Mouse (Mus musculus) kidney, postnatal 0 days (tissue): ENCODE results near the gene Cops3. TPM values are rescaled to one million over a fixed set of nuclear protein-coding genes. Genes with fewer than 3 reads are reported as not detected.

ENCODE experiments used
- ATAC-seq: fragments of 200-750 bp; cut with Nextera tagmentation; replicated peaks from 2 replicates; pipeline ENCODE4 v1.8.0; 2017; ENCODE audit warnings: low read depth, moderate number of reproducible peaks, moderate TSS enrichment, moderate library complexity; ENCODE audit not compliant: low FRiP score
- DNase-seq: peaks from one replicate; pipeline ENCODE4 v3.0.0-alpha.2; 2016; ENCODE audit warnings: low spot score
- H3K27ac ChIP-seq: fragments of 300-500 bp; sonication (generic); 2 replicates; pipeline ENCODE4 v1.5.1; 2014; ENCODE audit warnings: mild to moderate bottlenecking
- H3K27me3 ChIP-seq: fragments of 300-500 bp; sonication (generic); 2 replicates; pipeline ENCODE4 v1.6.1; 2014; ENCODE audit warnings: low read length, mixed read lengths; ENCODE audit not compliant: insufficient read depth
- H3K36me3 ChIP-seq: fragments of 300-500 bp; sonication (generic); 2 replicates; pipeline ENCODE4 v1.6.1; 2014; ENCODE audit warnings: low read length, mixed read lengths; ENCODE audit not compliant: insufficient read depth
- H3K4me1 ChIP-seq: fragments of 300-500 bp; sonication (generic); replicated peaks from 2 replicates; pipeline ENCODE4 v1.6.1; 2014; ENCODE audit warnings: antibody characterized with exemption, low read length, mixed read lengths; ENCODE audit not compliant: insufficient read depth
- H3K4me2 ChIP-seq: fragments of 300-500 bp; sonication (generic); 2 replicates; pipeline ENCODE4 v1.6.1; 2014; ENCODE audit warnings: mild to moderate bottlenecking, low read length, moderate library complexity, mixed read lengths
- H3K4me3 ChIP-seq: fragments of 300-500 bp; sonication (generic); replicated peaks from 2 replicates; pipeline ENCODE4 v1.5.1; 2014; ENCODE audit warnings: low read depth, low read length
- H3K9ac ChIP-seq: fragments of 300-500 bp; sonication (generic); 2 replicates; pipeline ENCODE4 v1.6.1; 2014; ENCODE audit warnings: low read depth, low read length
- H3K9me3 ChIP-seq: fragments of 300-500 bp; sonication (generic); replicated peaks from 2 replicates; pipeline ENCODE4 v1.6.1; 2016; ENCODE audit warnings: low read length, inconsistent platforms, mixed read lengths
- CTCF ChIP-seq: IDR thresholded peaks from 2 replicates; pipeline ENCODE4 v1.5.1; 2016; ENCODE audit warnings: antibody characterized with exemption, low read depth, mild to moderate bottlenecking, moderate library complexity
- WGBS: fragments of 180-500 bp; shearing (Covaris S2); extraction: QIAGEN DNeasy Blood & Tissue Kit; methylation state at CpG from one replicate; pipeline ENCODE4 v1.1.7; 2014; 5-methylcytosine and 5-hydroxymethylcytosine counted together
- polyA plus RNA-seq: library from polyadenylated mRNA; unstranded; fragments of >200 nt; fragmentation: Nextera tagmentation; extraction: Ambion mirVana; gene quantifications from 2 replicates; pipeline ENCODE4 v1.2.1, GENCODE M21; 2015

Gene Cops3
- polyA plus RNA-seq, 1 experiment from 2014 or later: 144 TPM

DNA sequence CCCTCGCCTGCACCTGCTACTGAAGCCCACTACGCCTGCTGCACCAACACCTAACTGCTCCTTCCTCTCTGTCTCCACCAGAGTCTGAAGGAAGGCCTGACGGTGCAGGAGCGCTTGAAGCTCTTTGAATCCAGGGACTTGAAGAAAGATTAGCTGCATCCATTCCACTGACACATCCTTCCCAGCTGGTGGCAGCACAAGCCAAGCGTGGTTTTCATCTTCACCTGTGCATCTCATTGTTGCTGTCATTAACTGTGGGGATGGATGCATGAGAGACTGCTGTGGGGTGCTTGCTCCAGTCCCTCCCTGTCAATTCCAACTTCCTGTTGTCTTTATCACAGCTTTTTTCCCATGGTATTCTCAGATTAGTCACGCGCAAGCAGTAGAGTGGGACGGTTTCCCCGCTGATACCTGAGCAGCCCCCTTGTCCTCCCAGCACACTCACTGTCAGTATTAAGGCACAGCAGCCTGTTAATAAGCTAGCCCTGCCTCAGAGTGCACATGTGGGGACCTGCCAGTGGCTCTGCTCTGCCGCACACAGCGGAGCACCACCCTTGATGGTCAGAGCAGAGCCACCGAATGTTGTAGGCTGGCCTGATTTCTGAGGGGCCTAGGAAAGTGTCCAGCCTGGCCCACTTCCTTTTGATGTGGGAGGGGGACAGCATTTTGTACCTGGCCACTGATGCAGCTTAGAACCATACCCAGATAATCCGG, 64.0 kb downstream of the Cops3 start:
- Histone ChIP-seq H3K9ac (no peak overlapping the region), H3K4me3 (no peak overlapping the region), H3K27ac (no peak overlapping the region), H3K4me2 (no peak overlapping the region), H3K4me1 (no peaks in the 10 kb centered on the region), H3K9me3 (no peaks in the 10 kb centered on the region), H3K27me3 (no peaks in the 10 kb centered on the region), H3K36me3 (peaks cover 58% of the 10 kb centered on the region)
- peak; percentile 16 for DNase-seq
- TF ChIP-seq CTCF: peak; percentile 48
- ATAC-seq: peak; percentile 55; the same call in 1 of the 2 replicates
- 72% methylated on average over 13 of the region's 13 CpGs for WGBS

GRCm38 (mm10) chr11:59774522-59774921, 65.1 kb downstream of the Cops3 start:
- ATAC-seq (no peak), DNase-seq (no peak)
- TF ChIP-seq CTCF: no peak
- Histone ChIP-seq H3K4me2 (no peak overlapping the region), H3K4me1 (no peaks in the 10 kb centered on the region), H3K9me3 (no peaks in the 10 kb centered on the region), H3K4me3 (no peak overlapping the region), H3K36me3 (peaks cover 63% of the 10 kb centered on the region), H3K9ac (no peak overlapping the region), H3K27ac (no peak overlapping the region), H3K27me3 (no peaks in the 10 kb centered on the region)
- WGBS: 85% methylated on average over 4 of the region's 4 CpGs

- DNase-seq: no peak
- no peaks in the 10 kb centered on the region for H3K4me1 ChIP-seq
- no peak overlapping the region for H3K27ac ChIP-seq
- H3K9me3 ChIP-seq: no peaks in the 10 kb centered on the region
- TF ChIP-seq CTCF: no peak
- no peak overlapping the region for H3K4me3 ChIP-seq
- H3K4me2 ChIP-seq: no peak overlapping the region
- no peak overlapping the region for H3K9ac ChIP-seq
- H3K36me3 ChIP-seq: peaks cover 77% of the 10 kb centered on the region
- H3K27me3 ChIP-seq: no peaks in the 10 kb centered on the region
- ATAC-seq: no peak
- WGBS: 85% methylated on average over 4 of the region's 4 CpGs
Observed at GRCm38 (mm10) chr11:59772902-59773301, 66.7 kb downstream of the Cops3 start.

DNA sequence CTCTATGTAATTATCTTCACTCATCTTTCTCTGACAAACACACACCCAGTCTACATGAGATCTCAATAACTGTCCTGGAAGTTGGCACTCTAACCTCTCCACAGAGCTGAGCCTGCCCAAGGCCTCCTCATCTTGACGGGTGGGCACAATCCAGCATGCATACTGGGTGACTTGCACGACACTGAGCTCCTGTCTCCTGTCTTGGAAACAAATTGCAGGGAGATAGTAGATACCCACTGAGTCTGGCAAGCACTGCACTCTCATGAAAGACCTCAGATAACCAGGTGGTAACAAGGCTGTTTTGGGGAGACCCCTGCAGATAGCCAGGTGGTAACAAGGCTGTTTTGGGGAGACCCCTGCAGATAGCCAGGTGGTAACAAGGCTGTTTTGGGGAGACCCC, 67.3 kb downstream of the Cops3 start:
- ATAC-seq: no peak
- Histone ChIP-seq H3K27me3 (no peaks in the 10 kb centered on the region), H3K9me3 (no peaks in the 10 kb centered on the region), H3K4me3 (no peak overlapping the region), H3K36me3 (peaks cover 82% of the 10 kb centered on the region), H3K4me1 (no peaks in the 10 kb centered on the region), H3K27ac (no peak overlapping the region), H3K9ac (no peak overlapping the region), H3K4me2 (no peak overlapping the region)
- DNase-seq: no peak
- 91% methylated on average over 2 of the region's 2 CpGs for WGBS
- no peak for TF ChIP-seq CTCF

DNA sequence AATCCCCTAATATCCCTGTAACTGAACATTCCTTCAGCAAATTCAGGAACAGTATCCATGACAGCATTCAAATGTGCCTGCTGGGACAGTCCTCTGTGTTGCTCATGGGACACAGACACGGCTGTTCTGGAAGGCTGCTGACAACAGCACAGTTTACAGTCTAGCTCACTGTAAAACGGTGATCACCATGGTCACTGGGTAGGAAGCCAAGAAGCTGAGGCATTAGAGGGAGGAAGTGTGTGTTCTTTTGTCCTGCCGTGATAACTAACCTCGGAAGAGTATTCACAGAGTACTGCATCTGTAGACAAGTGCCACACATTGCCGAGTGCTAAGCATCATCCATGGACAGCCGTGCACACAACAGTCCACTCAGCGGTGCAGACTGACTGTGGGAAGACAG, 68.9 kb downstream of the Cops3 start:
- H3K27me3 ChIP-seq: no peaks in the 10 kb centered on the region
- no peak overlapping the region for H3K27ac ChIP-seq
- WGBS: 93% methylated on average over 7 of the region's 7 CpGs
- no peak overlapping the region for H3K4me2 ChIP-seq
- ATAC-seq: no peak
- no peak overlapping the region for H3K9ac ChIP-seq
- no peak for TF ChIP-seq CTCF
- no peaks in the 10 kb centered on the region for H3K9me3 ChIP-seq
- no peak for DNase-seq
- peaks cover 79% of the 10 kb centered on the region for H3K36me3 ChIP-seq
- no peak overlapping the region for H3K4me3 ChIP-seq
- no peaks in the 10 kb centered on the region for H3K4me1 ChIP-seq

- peaks cover 83% of the 10 kb centered on the region for H3K36me3 ChIP-seq
- H3K4me3 ChIP-seq: no peak overlapping the region
- no peak for DNase-seq
- no peak overlapping the region for H3K9ac ChIP-seq
- H3K4me1 ChIP-seq: no peaks in the 10 kb centered on the region
- H3K4me2 ChIP-seq: no peak overlapping the region
- H3K27me3 ChIP-seq: no peaks in the 10 kb centered on the region
- 88% methylated on average over 6 of the region's 6 CpGs for WGBS
- ATAC-seq: no peak
- no peak overlapping the region for H3K27ac ChIP-seq
- no peak for TF ChIP-seq CTCF
- no peaks in the 10 kb centered on the region for H3K9me3 ChIP-seq
Observed at GRCm38 (mm10) chr11:59769738-59770137, 69.9 kb downstream of the Cops3 start.

GRCm38 (mm10) chr11:59769307-59769706, 70.3 kb downstream of the Cops3 start:
- Histone ChIP-seq H3K27ac (no peak overlapping the region), H3K27me3 (no peaks in the 10 kb centered on the region), H3K4me1 (no peaks in the 10 kb centered on the region), H3K9me3 (no peaks in the 10 kb centered on the region), H3K9ac (no peak overlapping the region), H3K4me2 (no peak overlapping the region), H3K36me3 (peaks cover 83% of the 10 kb centered on the region), H3K4me3 (no peak overlapping the region)
- 74% methylated on average over 2 of the region's 2 CpGs for WGBS
- no peak for TF ChIP-seq CTCF
- ATAC-seq: no peak
- no peak for DNase-seq

Other genes with a start within 250 kb of the Cops3 start
- gene Olfr223, start 246.5 kb downstream of the Cops3 start, polyA plus RNA-seq: not detected in 2 replicates
- gene Mprip, start 178.5 kb downstream of the Cops3 start, polyA plus RNA-seq: 67.4 and 76.8 TPM in 2 replicates
- 2.9 and 3.1 TPM in 2 replicates for gene Pld6, start 52.2 kb downstream of the Cops3 start, polyA plus RNA-seq
- gene Flcn, start 29.8 kb downstream of the Cops3 start, polyA plus RNA-seq: 30.6 and 31.7 TPM in 2 replicates
- 41.1 and 42.4 TPM in 2 replicates for gene Nt5m, start 391 bp downstream of the Cops3 start, polyA plus RNA-seq
- gene Med9, start 108.4 kb upstream of the Cops3 start, polyA plus RNA-seq: 38.9 and 40.2 TPM in 2 replicates
- 7.4 and 7.9 TPM in 2 replicates for gene Rasd1, start 125.1 kb upstream of the Cops3 start, polyA plus RNA-seq
- 10.2 and 13.4 TPM in 2 replicates for gene Pemt, start 206.7 kb upstream of the Cops3 start, polyA plus RNA-seq